In genomic region chr12:108005816-108006626, GRCm38 (mm10) we compare ENCODE assay signal across 8 mouse cellular contexts. TPM values are rescaled to one million over a fixed set of nuclear protein-coding genes. Genes with fewer than 3 reads are reported as not detected.
A peak's percentile ranks its signal among the peaks of the same experiment; 100 is the strongest.
DNase-seq lines count a peak whose midpoint lies in the region; ATAC-seq and TF ChIP-seq lines count a peak whose summit lies in the region.

No protein-coding gene starts in this region.

- 1% methylated on average over 44 of the region's 56 CpGs for WGBS in forebrain, embryonic 11.5 days
- WGBS in hindbrain, embryonic 12.5 days: 1% methylated on average over 56 of the region's 56 CpGs
- 1% methylated on average over 56 of the region's 56 CpGs for WGBS in small intestine, adult 2 months

- H3K27ac ChIP-seq in forebrain, embryonic 11.5 days (ENCODE audit: low read depth, low read length): peak overlapping the region; percentile 12; the same call in 1 of the 2 replicates
- 0 out of 2 replicates have a peak overlapping the region, but pooled peaks have one; percentile 40 for H3K27ac ChIP-seq in hindbrain, embryonic 12.5 days
- H3K27ac ChIP-seq in small intestine, adult 2 months (ENCODE audit: insufficient read depth, low read depth, low read length): peak overlapping the region; percentile 50

- H3K4me1 ChIP-seq in forebrain, embryonic 11.5 days (replicated peaks; ENCODE audit: control insufficient read depth, insufficient read depth, low read length): peaks cover 16% of the 10 kb centered on the region
- peaks cover 29% of the 10 kb centered on the region for H3K4me1 ChIP-seq in hindbrain, embryonic 12.5 days
- peaks cover 12% of the 10 kb centered on the region for H3K4me1 ChIP-seq in small intestine, adult 2 months (ENCODE audit: control insufficient read depth, insufficient read depth, insufficient read length, low read length)

- TF ChIP-seq CTCF in small intestine, adult 2 months (IDR thresholded peaks at IDR 0.05; ENCODE audit: extremely low read depth, insufficient read length, insufficient replicate concordance, low read depth, low read length): 0 out of 2 replicates have a peak, but pooled peaks have one; percentile 19

- TF ChIP-seq POLR2A in small intestine, adult 2 months (IDR thresholded peaks at IDR 0.05; ENCODE audit: low read depth, low read length): peak; percentile 28; the same call in 1 of the 2 replicates

- peak; percentile 16 to 20 for DNase-seq in urinary bladder, adult 18-20 months (ENCODE audit: low spot score in 2 of 2)
- no peak for DNase-seq in urinary bladder, postnatal 10 days (ENCODE audit: low spot score)
- peak; percentile 92 for DNase-seq in forebrain, embryonic 11.5 days (ENCODE audit: low spot score)
- DNase-seq in layer of hippocampus, postnatal 14 days (ENCODE audit: low spot score in 2 of 2): peak; percentile 81 to 88
- DNase-seq in mesoderm, embryonic 11.5 days (ENCODE audit: low read depth, low spot score): peak; percentile 89
- DNase-seq in adipocyte (ENCODE audit: low spot score): no peak

- H3K4me2 ChIP-seq in forebrain, embryonic 11.5 days (ENCODE audit: low read depth, low read length, severe bottlenecking): peak overlapping the region; percentile 74
- peak overlapping the region; percentile 67 for H3K4me2 ChIP-seq in hindbrain, embryonic 12.5 days (replicated peaks)

- H3K4me3 ChIP-seq in forebrain, embryonic 11.5 days (ENCODE audit: low read depth, low read length): peak overlapping the region; percentile 29
- peak overlapping the region; percentile 33 for H3K4me3 ChIP-seq in hindbrain, embryonic 12.5 days
- peak overlapping the region; percentile 96 for H3K4me3 ChIP-seq in small intestine, adult 2 months (ENCODE audit: low read depth, low read length)

- H3K36me3 ChIP-seq in forebrain, embryonic 11.5 days (ENCODE audit: control insufficient read depth, insufficient read depth, low read length): no peaks in the 10 kb centered on the region
- H3K36me3 ChIP-seq in hindbrain, embryonic 12.5 days: no peaks in the 10 kb centered on the region
- no peaks in the 10 kb centered on the region for H3K36me3 ChIP-seq in small intestine, adult 2 months (ENCODE audit: control insufficient read depth, insufficient read depth, low read length)

- peak overlapping the region; percentile 56 for H3K9ac ChIP-seq in forebrain, embryonic 11.5 days (ENCODE audit: low read length)
- H3K9ac ChIP-seq in hindbrain, embryonic 12.5 days: peak overlapping the region; percentile 53

- peak; percentile 70 for ATAC-seq in forebrain, embryonic 11.5 days (replicated peaks; ENCODE audit: low FRiP score)
- ATAC-seq in hindbrain, embryonic 12.5 days (ENCODE audit: low FRiP score): peak; percentile 69

- H3K27me3 ChIP-seq in forebrain, embryonic 11.5 days (ENCODE audit: control insufficient read depth, insufficient read depth, low read length): peaks cover 2% of the 10 kb centered on the region; the same call in 1 of the 2 replicates
- H3K27me3 ChIP-seq in hindbrain, embryonic 12.5 days: peaks cover 8% of the 10 kb centered on the region
- H3K27me3 ChIP-seq in small intestine, adult 2 months (ENCODE audit: control insufficient read depth, insufficient read depth, low read length): no peaks in the 10 kb centered on the region; the same call in 1 of the 2 replicates

- no peaks in the 10 kb centered on the region for H3K9me3 ChIP-seq in forebrain, embryonic 11.5 days (ENCODE audit: control insufficient read depth, low read length)
- H3K9me3 ChIP-seq in hindbrain, embryonic 12.5 days (replicated peaks): no peaks in the 10 kb centered on the region

RNA-seq across cellular contexts. Expression of gene Bcl11b, which starts 2.6 kb away (rescaled TPM):
- 19.4 and 24.2 TPM in 2 replicates for polyA plus RNA-seq in forebrain, embryonic 11.5 days (2014; fragmentation: Nextera tagmentation; extraction: Ambion mirVana)
- 25.9 and 37.1 TPM in 2 replicates for polyA plus RNA-seq in hindbrain, embryonic 12.5 days (2016; fragmentation: Nextera tagmentation; extraction: Ambion mirVana)
- total RNA-seq in layer of hippocampus, postnatal 14 days (2021): 100 to 1,000 TPM; 108 to 112 TPM
- polyA plus RNA-seq in small intestine, adult 2 months (2012; rRNA removed): 7.9 and 22.3 TPM in 2 replicates

Comparison
In these comparisons a context has a peak if more than half of its experiments do, and no peak if none do; other contexts are left out.
1. DNase-seq: peak in urinary bladder, adult 18-20 months (2 of 2), forebrain, embryonic 11.5 days (single experiment), layer of hippocampus, postnatal 14 days (2 of 2) and mesoderm, embryonic 11.5 days (single experiment); none in urinary bladder, postnatal 10 days (single experiment) and adipocyte (single experiment).
2. H3K4me3 ChIP-seq: peak in every context shown above with its lines; median percentile 96 in small intestine, adult 2 months; 33 in hindbrain, embryonic 12.5 days; 29 in forebrain, embryonic 11.5 days.
3. Peak in every context shown above with its lines, with median percentiles within 50 percentile points of each other: H3K27ac ChIP-seq.